Mouse (Mus musculus): ENCODE measurements at regions not wholly inside any gene's neighbourhood (a gene's known extent, or its start where the extent isn't known, plus 50 kb on each side); places are given as distances from the start of the nearest gene placed in this dataset. TPM values are rescaled to one million over a fixed set of nuclear protein-coding genes. Genes with fewer than 3 reads are reported as not detected.

- no peak overlapping the region for H3K27ac ChIP-seq (ENCODE audit: low read depth)
- ATAC-seq (replicated peaks; ENCODE audit: low FRiP score, low TSS enrichment, low read depth), result no peak
These were observed 160.7 kb downstream of the Calcrl start for GRCm38 (mm10) chr2:84264485-84264884.

GRCm38 (mm10) chr2:84265002-84265401 lies 160.2 kb downstream of the Calcrl start:
- no peaks in the 10 kb centered on the region for H3K4me1 ChIP-seq (replicated peaks; ENCODE audit: control insufficient read depth, insufficient read depth, low read length)
- no peak overlapping the region for H3K4me2 ChIP-seq (ENCODE audit: low read length)
- no peak for ATAC-seq (replicated peaks; ENCODE audit: low FRiP score, low TSS enrichment, low read depth)

More at GRCm38 (mm10) chr2:84264485-84264884, 160.7 kb downstream of the Calcrl start:
- no peaks in the 10 kb centered on the region for H3K36me3 ChIP-seq (ENCODE audit: control insufficient read depth, insufficient read depth, low read length)
- H3K4me3 ChIP-seq (ENCODE audit: low read depth, low read length), result no peak overlapping the region
- DNase-seq (ENCODE audit: low spot score), result no peak
- H3K9ac ChIP-seq (ENCODE audit: low read length), result no peak overlapping the region
- WGBS, result 73% methylated on average over 2 of the region's 2 CpGs
- no peaks in the 10 kb centered on the region for H3K27me3 ChIP-seq (replicated peaks; ENCODE audit: control insufficient read depth, insufficient read depth, low read length)
- H3K4me1 ChIP-seq (replicated peaks; ENCODE audit: control insufficient read depth, insufficient read depth, low read length), result no peaks in the 10 kb centered on the region
- no peak overlapping the region for H3K4me2 ChIP-seq (ENCODE audit: low read length)
- no peaks in the 10 kb centered on the region for H3K9me3 ChIP-seq (ENCODE audit: control insufficient read depth, low read length)

GRCm38 (mm10) chr2:84266158-84266557 lies 159.1 kb downstream of the Calcrl start:
- H3K27me3 ChIP-seq (replicated peaks; ENCODE audit: control insufficient read depth, insufficient read depth, low read length), result no peaks in the 10 kb centered on the region
- no peak overlapping the region for H3K9ac ChIP-seq (ENCODE audit: low read length)
- H3K36me3 ChIP-seq (ENCODE audit: control insufficient read depth, insufficient read depth, low read length), result no peaks in the 10 kb centered on the region
- H3K4me1 ChIP-seq (replicated peaks; ENCODE audit: control insufficient read depth, insufficient read depth, low read length), result no peaks in the 10 kb centered on the region
- no peaks in the 10 kb centered on the region for H3K9me3 ChIP-seq (ENCODE audit: control insufficient read depth, low read length)
- no peak overlapping the region for H3K4me3 ChIP-seq (ENCODE audit: low read depth, low read length)
- 12% methylated on average over 4 of the region's 4 CpGs for WGBS
- no peak overlapping the region for H3K4me2 ChIP-seq (ENCODE audit: low read length)
- ATAC-seq (replicated peaks; ENCODE audit: low FRiP score, low TSS enrichment, low read depth) (no peak), DNase-seq (ENCODE audit: low spot score) (no peak)
- H3K27ac ChIP-seq (ENCODE audit: low read depth), result no peak overlapping the region

More at GRCm38 (mm10) chr2:84265002-84265401, 160.2 kb downstream of the Calcrl start:
- H3K9ac ChIP-seq (ENCODE audit: low read length), result no peak overlapping the region
- H3K27ac ChIP-seq (ENCODE audit: low read depth), result no peak overlapping the region
- no peak for DNase-seq (ENCODE audit: low spot score)
- no peaks in the 10 kb centered on the region for H3K36me3 ChIP-seq (ENCODE audit: control insufficient read depth, insufficient read depth, low read length)
- H3K9me3 ChIP-seq (ENCODE audit: control insufficient read depth, low read length), result no peaks in the 10 kb centered on the region
- no peaks in the 10 kb centered on the region for H3K27me3 ChIP-seq (replicated peaks; ENCODE audit: control insufficient read depth, insufficient read depth, low read length)
- H3K4me3 ChIP-seq (ENCODE audit: low read depth, low read length), result no peak overlapping the region

GRCm38 (mm10) chr2:84266883-84267554 lies 158.2 kb downstream of the Calcrl start:
- no peak overlapping the region for H3K4me2 ChIP-seq (ENCODE audit: low read length)
- H3K9me3 ChIP-seq (ENCODE audit: control insufficient read depth, low read length), result no peaks in the 10 kb centered on the region
- H3K27ac ChIP-seq (ENCODE audit: low read depth), result no peak overlapping the region
- H3K4me3 ChIP-seq (ENCODE audit: low read depth, low read length), result no peak overlapping the region
- WGBS, result 53% methylated on average over 6 of the region's 6 CpGs
- DNase-seq (ENCODE audit: low spot score) (no peak), ATAC-seq (replicated peaks; ENCODE audit: low FRiP score, low TSS enrichment, low read depth) (no peak)
- H3K36me3 ChIP-seq (ENCODE audit: control insufficient read depth, insufficient read depth, low read length), result no peaks in the 10 kb centered on the region
- no peak overlapping the region for H3K9ac ChIP-seq (ENCODE audit: low read length)
- no peaks in the 10 kb centered on the region for H3K27me3 ChIP-seq (replicated peaks; ENCODE audit: control insufficient read depth, insufficient read depth, low read length)
- no peaks in the 10 kb centered on the region for H3K4me1 ChIP-seq (replicated peaks; ENCODE audit: control insufficient read depth, insufficient read depth, low read length)

GRCm38 (mm10) chr2:84274038-84274724 lies 151.0 kb downstream of the Calcrl start:
- Histone ChIP-seq H3K27ac (ENCODE audit: low read depth) (peak overlapping the region; percentile 3; the same call in 1 of the 2 replicates), H3K4me1 (replicated peaks; ENCODE audit: control insufficient read depth, insufficient read depth, low read length) (no peaks in the 10 kb centered on the region), H3K4me2 (ENCODE audit: low read length) (no peak overlapping the region), H3K36me3 (ENCODE audit: control insufficient read depth, insufficient read depth, low read length) (no peaks in the 10 kb centered on the region), H3K9me3 (ENCODE audit: control insufficient read depth, low read length) (no peaks in the 10 kb centered on the region), H3K4me3 (ENCODE audit: low read depth, low read length) (no peak overlapping the region), H3K27me3 (replicated peaks; ENCODE audit: control insufficient read depth, insufficient read depth, low read length) (no peaks in the 10 kb centered on the region), H3K9ac (ENCODE audit: low read length) (no peak overlapping the region)
- DNase-seq (ENCODE audit: low spot score) (no peak), ATAC-seq (replicated peaks; ENCODE audit: low FRiP score, low TSS enrichment, low read depth) (no peak)
- 49% methylated on average over 6 of the region's 6 CpGs for WGBS

- DNase-seq (ENCODE audit: low spot score), result no peak
- Histone ChIP-seq H3K36me3 (ENCODE audit: control insufficient read depth, insufficient read depth, low read length) (no peaks in the 10 kb centered on the region), H3K27me3 (replicated peaks; ENCODE audit: control insufficient read depth, insufficient read depth, low read length) (no peaks in the 10 kb centered on the region), H3K9ac (ENCODE audit: low read length) (no peak overlapping the region), H3K9me3 (ENCODE audit: control insufficient read depth, low read length) (no peaks in the 10 kb centered on the region), H3K4me3 (ENCODE audit: low read depth, low read length) (no peak overlapping the region), H3K4me2 (ENCODE audit: low read length) (no peak overlapping the region), H3K27ac (ENCODE audit: low read depth) (no peak overlapping the region), H3K4me1 (replicated peaks; ENCODE audit: control insufficient read depth, insufficient read depth, low read length) (no peaks in the 10 kb centered on the region)
- WGBS, result 72% methylated on average over 1 of the region's 1 CpGs
- ATAC-seq (replicated peaks; ENCODE audit: low FRiP score, low TSS enrichment, low read depth), result no peak
These were observed 148.0 kb downstream of the Calcrl start for GRCm38 (mm10) chr2:84277181-84277580.

Small RNA genes lying in the stretch of these regions (microRNA-seq; reads per million reads assigned to microRNA genes)
- gene Gm25972, result not detected
